Mouse (Mus musculus) E14TG2a.4 (cell line): ENCODE results near the gene Utrn.

Source experiments
- CTCF ChIP-seq: conservative IDR thresholded peaks from 2 replicates; pipeline ENCODE4 v1.5.1; 2014; ENCODE audit warnings: low read length
- NANOG ChIP-seq: IDR thresholded peaks from 2 replicates; pipeline ENCODE4 v1.6.1; 2014; ENCODE audit warnings: borderline replicate concordance, low read length, mixed read lengths

DNA sequence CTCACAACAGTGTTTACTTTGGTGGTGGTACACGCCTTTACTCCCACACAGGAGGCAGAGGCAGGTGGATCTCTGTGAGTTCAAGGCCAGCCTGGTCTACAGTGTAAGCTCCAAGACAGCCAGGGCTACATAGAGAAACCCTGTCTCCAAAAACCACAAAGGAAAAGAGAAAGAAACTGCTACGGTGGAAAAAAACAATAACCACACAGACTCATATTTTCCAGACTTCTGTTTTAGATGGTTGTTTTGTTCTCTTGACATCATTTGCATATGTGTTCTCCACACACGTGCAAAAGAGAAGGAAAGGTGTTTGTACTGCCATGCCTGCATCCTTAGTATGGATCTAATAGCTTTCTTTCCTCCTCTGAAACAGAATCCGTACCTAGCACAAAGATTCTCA is 55.3 kb downstream of the Utrn start:
- TF ChIP-seq CTCF (no peak), NANOG (no peak)
